Mouse (Mus musculus): Measurements from ENCODE around the gene Map6. TPM values are rescaled to one million over a fixed set of nuclear protein-coding genes. Genes with fewer than 3 reads are reported as not detected.
A peak's percentile ranks its signal among the peaks of the same experiment; 100 is the strongest.
"Not testable (repeated sequence)": the region's sequence is repeated elsewhere in the genome, so short reads cannot be mapped to it uniquely, and the experiment has no call there.

Gene Map6
- polyA plus RNA-seq, 1 experiment = 0.39 TPM

DNA sequence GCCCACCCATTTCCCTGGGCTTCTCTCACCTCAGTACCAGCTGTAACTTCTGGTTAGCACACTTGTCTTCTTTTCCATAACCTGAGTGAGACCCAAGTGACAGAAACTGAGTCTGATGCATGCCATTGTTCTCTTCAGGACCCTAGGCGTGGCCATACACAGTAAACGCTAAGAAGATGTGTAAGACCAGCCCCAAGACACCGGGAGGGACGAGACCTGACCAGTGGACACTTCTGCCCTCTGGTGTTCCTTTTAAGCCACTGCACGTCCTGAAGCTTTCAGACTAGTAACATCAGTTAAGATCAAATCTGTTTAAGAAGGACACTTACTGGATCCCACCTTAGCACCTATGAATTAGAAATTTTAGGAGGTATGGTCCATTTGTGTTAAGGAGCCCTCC, 97.8 kb downstream of the Map6 start:
- DNase-seq (ENCODE audit: low read depth in 1 of 2, low spot score in 2 of 2) = peak in 1 of 2 experiments; percentile 22
- under 1% methylated on average over 5 of the region's 5 CpGs for WGBS
- Histone ChIP-seq H3K27ac (ENCODE audit: insufficient read depth, low read length) (no peak overlapping the region), H3K27me3 (ENCODE audit: control insufficient read depth, insufficient read depth, low read length) (no peaks in the 10 kb centered on the region), H3K36me3 (ENCODE audit: control insufficient read depth, insufficient read depth, low read length) (no peaks in the 10 kb centered on the region), H3K4me3 (ENCODE audit: extremely low read depth, insufficient read depth, insufficient read length) (no peak overlapping the region), H3K4me1 (ENCODE audit: control insufficient read depth, insufficient read depth, insufficient read length) (no peaks in the 10 kb centered on the region)
- TF ChIP-seq CTCF (IDR thresholded peaks at IDR 0.05; ENCODE audit: extremely low read depth, insufficient read depth, insufficient read length, insufficient replicate concordance) (peak; percentile 32; the same call in 1 of the 2 replicates), POLR2A (IDR thresholded peaks at IDR 0.05; ENCODE audit: low read depth, low read length) (no peak)

GRCm38 (mm10) chr7:99366716-99367115, 99.5 kb downstream of the Map6 start:
- Histone ChIP-seq H3K36me3 (ENCODE audit: control insufficient read depth, insufficient read depth, low read length) (no peaks in the 10 kb centered on the region), H3K4me3 (ENCODE audit: extremely low read depth, insufficient read depth, insufficient read length) (no peak overlapping the region), H3K4me1 (ENCODE audit: control insufficient read depth, insufficient read depth, insufficient read length) (no peaks in the 10 kb centered on the region), H3K27ac (ENCODE audit: insufficient read depth, low read length) (no peak overlapping the region), H3K27me3 (ENCODE audit: control insufficient read depth, insufficient read depth, low read length) (no peaks in the 10 kb centered on the region)
- no peak for DNase-seq (ENCODE audit: low read depth in 1 of 2, low spot score in 2 of 2)
- TF ChIP-seq POLR2A (IDR thresholded peaks at IDR 0.05; ENCODE audit: low read depth, low read length) (no peak), CTCF (IDR thresholded peaks at IDR 0.05; ENCODE audit: extremely low read depth, insufficient read depth, insufficient read length, insufficient replicate concordance) (no peak)
- WGBS = 86% methylated on average over 6 of the region's 6 CpGs

GRCm38 (mm10) chr7:99374325-99374724, 107.1 kb downstream of the Map6 start:
- H3K36me3 ChIP-seq (ENCODE audit: control insufficient read depth, insufficient read depth, low read length); DNase-seq (ENCODE audit: low read depth in 1 of 2, low spot score in 2 of 2); H3K27ac ChIP-seq (ENCODE audit: insufficient read depth, low read length); H3K4me3 ChIP-seq (ENCODE audit: extremely low read depth, insufficient read depth, insufficient read length); H3K27me3 ChIP-seq (ENCODE audit: control insufficient read depth, insufficient read depth, low read length); H3K4me1 ChIP-seq (ENCODE audit: control insufficient read depth, insufficient read depth, insufficient read length): not testable (repeated sequence)
- 62% methylated on average over 3 of the region's 3 CpGs for WGBS

DNA sequence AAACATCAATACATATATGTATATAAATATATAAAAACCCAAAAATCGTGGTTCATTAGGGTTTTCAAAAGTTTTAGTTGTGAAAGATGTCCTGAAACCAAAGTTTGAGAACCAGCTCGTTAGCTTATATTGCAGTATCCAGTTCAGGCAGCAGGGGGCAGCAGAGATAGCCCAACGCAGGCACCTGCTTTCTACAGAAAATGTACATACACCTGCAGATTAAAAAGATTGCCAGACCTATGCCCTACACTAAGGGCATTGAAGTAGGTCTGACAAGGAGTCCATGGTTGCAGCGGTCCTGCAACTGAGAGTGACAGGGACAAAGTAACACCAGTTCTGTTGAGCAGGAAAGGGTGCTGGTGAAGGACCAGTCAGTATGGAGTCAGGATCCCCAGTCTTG, 108.2 kb downstream of the Map6 start:
- Histone ChIP-seq H3K4me3 (ENCODE audit: extremely low read depth, insufficient read depth, insufficient read length) (no peak overlapping the region), H3K36me3 (ENCODE audit: control insufficient read depth, insufficient read depth, low read length) (no peaks in the 10 kb centered on the region), H3K27me3 (ENCODE audit: control insufficient read depth, insufficient read depth, low read length) (no peaks in the 10 kb centered on the region), H3K4me1 (ENCODE audit: control insufficient read depth, insufficient read depth, insufficient read length) (no peaks in the 10 kb centered on the region), H3K27ac (ENCODE audit: insufficient read depth, low read length) (no peak overlapping the region)
- DNase-seq (ENCODE audit: low read depth in 1 of 2, low spot score in 2 of 2) = peak; percentile 31 to 78
- TF ChIP-seq POLR2A (IDR thresholded peaks at IDR 0.05; ENCODE audit: low read depth, low read length) = no peak
- TF ChIP-seq CTCF (IDR thresholded peaks at IDR 0.05; ENCODE audit: extremely low read depth, insufficient read depth, insufficient read length, insufficient replicate concordance) = peak; percentile 79; the same call in 1 of the 2 replicates
- 6% methylated on average over 4 of the region's 4 CpGs for WGBS

- TF ChIP-seq CTCF (IDR thresholded peaks at IDR 0.05; ENCODE audit: extremely low read depth, insufficient read depth, insufficient read length, insufficient replicate concordance) = no peak
- no peak overlapping the region for H3K27ac ChIP-seq (ENCODE audit: insufficient read depth, low read length)
- H3K4me1 ChIP-seq (ENCODE audit: control insufficient read depth, insufficient read depth, insufficient read length) = no peaks in the 10 kb centered on the region
- WGBS = 83% methylated on average over 8 of the region's 8 CpGs
- H3K4me3 ChIP-seq (ENCODE audit: extremely low read depth, insufficient read depth, insufficient read length) = no peak overlapping the region
- 0 out of 2 replicates have a peak, but pooled peaks cover 6% of the 10 kb centered on the region for H3K27me3 ChIP-seq (ENCODE audit: control insufficient read depth, insufficient read depth, low read length)
- H3K36me3 ChIP-seq (ENCODE audit: control insufficient read depth, insufficient read depth, low read length) = no peaks in the 10 kb centered on the region
- no peak for DNase-seq (ENCODE audit: low read depth in 1 of 2, low spot score in 2 of 2)
Observed at GRCm38 (mm10) chr7:99378870-99379269, 111.6 kb downstream of the Map6 start.

- Histone ChIP-seq H3K4me3 (ENCODE audit: extremely low read depth, insufficient read depth, insufficient read length) (peak overlapping the region; percentile 69), H3K4me1 (ENCODE audit: control insufficient read depth, insufficient read depth, insufficient read length) (no peaks in the 10 kb centered on the region), H3K36me3 (ENCODE audit: control insufficient read depth, insufficient read depth, low read length) (no peaks in the 10 kb centered on the region), H3K27me3 (ENCODE audit: control insufficient read depth, insufficient read depth, low read length) (0 out of 2 replicates have a peak, but pooled peaks cover 6% of the 10 kb centered on the region), H3K27ac (ENCODE audit: insufficient read depth, low read length) (peak overlapping the region; percentile 63)
- peak in 1 of 2 experiments; percentile 10 for DNase-seq (ENCODE audit: low read depth in 1 of 2, low spot score in 2 of 2)
- WGBS = 2% methylated on average over 24 of the region's 24 CpGs
- no peak for TF ChIP-seq POLR2A (IDR thresholded peaks at IDR 0.05; ENCODE audit: low read depth, low read length)
Observed at GRCm38 (mm10) chr7:99380491-99381213, 113.4 kb downstream of the Map6 start.

- Histone ChIP-seq H3K4me3 (ENCODE audit: extremely low read depth, insufficient read depth, insufficient read length) (peak within 1 kb of the TSS; percentile 69), H3K27ac (ENCODE audit: insufficient read depth, low read length) (peak within 1 kb of the TSS; percentile 63), H3K4me1 (ENCODE audit: control insufficient read depth, insufficient read depth, insufficient read length) (no peaks in the 10 kb centered on the region), H3K36me3 (ENCODE audit: control insufficient read depth, insufficient read depth, low read length) (no peaks in the 10 kb centered on the region), H3K27me3 (ENCODE audit: control insufficient read depth, insufficient read depth, low read length) (0 out of 2 replicates have a peak, but pooled peaks cover 6% of the 10 kb centered on the region)
- under 1% methylated on average over 73 of the region's 73 CpGs for WGBS
- TF ChIP-seq CTCF (IDR thresholded peaks at IDR 0.05; ENCODE audit: extremely low read depth, insufficient read depth, insufficient read length, insufficient replicate concordance) (no peak), POLR2A (IDR thresholded peaks at IDR 0.05; ENCODE audit: low read depth, low read length) (no peak)
- peak; percentile 85 to 98 for DNase-seq (ENCODE audit: low read depth in 1 of 2, low spot score in 2 of 2)
Observed at GRCm38 (mm10) chr7:99381214-99382087, 114.2 kb downstream of the Map6 start, which contains the start of gene Gdpd5. Gdpd5 (plus strand) TSS chr7:99381414.

Measured in spleen, adult 2 months (tissue).